Mouse (Mus musculus) cortical plate, adult 2 months (tissue): ENCODE results near the gene Sft2d1. TPM values are rescaled to one million over a fixed set of nuclear protein-coding genes. Genes with fewer than 3 reads are reported as not detected.

Experiments
- H3K27ac ChIP-seq: fragments of 200-500 bp; 2 replicates; pipeline ENCODE4 v1.5.1; 2012; ENCODE audit warnings: low read length, control low read depth, inconsistent platforms; ENCODE audit not compliant: insufficient read depth
- H3K4me1 ChIP-seq: fragments of 200-500 bp; 2 replicates; pipeline ENCODE4 v1.6.1; 2011; ENCODE audit warnings: low read length; ENCODE audit not compliant: control insufficient read depth, insufficient read depth
- H3K4me3 ChIP-seq: fragments of 200-500 bp; 2 replicates; pipeline ENCODE4 v1.5.1; 2011; ENCODE audit warnings: mild to moderate bottlenecking, low read length, control low read depth; ENCODE audit not compliant: insufficient read depth
- CTCF ChIP-seq: fragments of 200-500 bp; IDR thresholded peaks from 2 replicates; pipeline ENCODE4 v1.5.1; 2011; ENCODE audit warnings: mild to moderate bottlenecking, control low read depth, low read length; ENCODE audit not compliant: insufficient read depth; ENCODE audit errors: extremely low read depth
- POLR2A ChIP-seq: fragments of 200-500 bp; IDR thresholded peaks from 2 replicates; pipeline ENCODE4 v1.6.1; 2011; ENCODE audit warnings: mild to moderate bottlenecking, low read length, control low read depth; ENCODE audit not compliant: insufficient read depth; ENCODE audit errors: extremely low read depth
- polyA plus RNA-seq: library from polyadenylated mRNA; depleted of rRNA; stranded (reverse); fragments of >200 nt; gene quantifications from 2 replicates; pipeline ENCODE4 v1.2.3, GENCODE M21; 2012

The Sft2d1 gene
- polyA plus RNA-seq, 1 experiment: 124 TPM

GRCm38 (mm10) chr17:8339666-8340374 is 28.9 kb downstream of the Sft2d1 start:
- TF ChIP-seq CTCF (no peak), POLR2A (no peak)
- H3K4me3 ChIP-seq: peak overlapping the region; percentile 47; the same call in 1 of the 2 replicates
- no peak overlapping the region for H3K27ac ChIP-seq
- H3K4me1 ChIP-seq: peaks cover 5% of the 10 kb centered on the region

- TF ChIP-seq CTCF (no peak), POLR2A (0 out of 2 replicates have a peak, but pooled peaks have one; percentile 7)
- Histone ChIP-seq H3K4me3 (peak overlapping the region; percentile 47), H3K4me1 (peaks cover 5% of the 10 kb centered on the region), H3K27ac (peak overlapping the region; percentile 93)
Measured at GRCm38 (mm10) chr17:8340407-8341359, 29.8 kb downstream of the Sft2d1 start.

GRCm38 (mm10) chr17:8341360-8341963 is 30.6 kb downstream of the Sft2d1 start:
- TF ChIP-seq POLR2A (no peak), CTCF (no peak)
- peaks cover 5% of the 10 kb centered on the region for H3K4me1 ChIP-seq
- H3K27ac ChIP-seq: peak overlapping the region; percentile 93

GRCm38 (mm10) chr17:8342706-8343105 is 31.8 kb downstream of the Sft2d1 start:
- H3K4me3 ChIP-seq: peak overlapping the region; percentile 47; the same call in 1 of the 2 replicates
- no peak for TF ChIP-seq CTCF
- TF ChIP-seq POLR2A: no peak
- peaks cover 5% of the 10 kb centered on the region for H3K4me1 ChIP-seq
- no peak overlapping the region for H3K27ac ChIP-seq

More at GRCm38 (mm10) chr17:8341360-8341963, 30.6 kb downstream of the Sft2d1 start:
- H3K4me3 ChIP-seq: peak overlapping the region; percentile 47

GRCm38 (mm10) chr17:8343416-8343815 is 32.5 kb downstream of the Sft2d1 start:
- Histone ChIP-seq H3K4me3 (no peak overlapping the region), H3K4me1 (peaks cover 5% of the 10 kb centered on the region), H3K27ac (no peak overlapping the region)
- TF ChIP-seq CTCF (no peak), POLR2A (no peak)

- no peaks in the 10 kb centered on the region; the same call in 1 of the 2 replicates for H3K4me1 ChIP-seq
- TF ChIP-seq POLR2A (no peak), CTCF (no peak)
- H3K27ac ChIP-seq: no peak overlapping the region
- H3K4me3 ChIP-seq: no peak overlapping the region
Measured at GRCm38 (mm10) chr17:8347765-8348285, 36.9 kb downstream of the Sft2d1 start.

- no peak overlapping the region for H3K4me3 ChIP-seq
- H3K4me1 ChIP-seq: no peaks in the 10 kb centered on the region; the same call in 1 of the 2 replicates
- no peak for TF ChIP-seq CTCF
- no peak for TF ChIP-seq POLR2A
- H3K27ac ChIP-seq: no peak overlapping the region
Measured at GRCm38 (mm10) chr17:8348941-8349340, 38.0 kb downstream of the Sft2d1 start.

GRCm38 (mm10) chr17:8351088-8351487 is 40.2 kb downstream of the Sft2d1 start:
- TF ChIP-seq CTCF (no peak), POLR2A (no peak)
- Histone ChIP-seq H3K4me3 (no peak overlapping the region), H3K4me1 (no peaks in the 10 kb centered on the region; the same call in 1 of the 2 replicates), H3K27ac (peak overlapping the region; percentile 86)

- Histone ChIP-seq H3K4me3 (no peak within 1 kb of the TSS), H3K4me1 (no peaks in the 10 kb centered on the region), H3K27ac (no peak within 1 kb of the TSS)
- TF ChIP-seq POLR2A: no peak
- no peak for TF ChIP-seq CTCF
Measured at GRCm38 (mm10) chr17:8355692-8356091, 44.8 kb downstream of the Sft2d1 start, which contains the start of gene T2. Gene T2 (plus strand): TSS chr17:8355992.
